Mouse (Mus musculus): ENCODE measurements at regions not wholly inside any gene's neighbourhood (a gene's known extent, or its start where the extent isn't known, plus 50 kb on each side); places are given as distances from the start of the nearest gene placed in this dataset.
A peak's percentile ranks its signal among the peaks of the same experiment; 100 is the strongest.
"Not testable (repeated sequence)": the region's sequence is repeated elsewhere in the genome, so short reads cannot be mapped to it uniquely, and the experiment has no call there.

DNA sequence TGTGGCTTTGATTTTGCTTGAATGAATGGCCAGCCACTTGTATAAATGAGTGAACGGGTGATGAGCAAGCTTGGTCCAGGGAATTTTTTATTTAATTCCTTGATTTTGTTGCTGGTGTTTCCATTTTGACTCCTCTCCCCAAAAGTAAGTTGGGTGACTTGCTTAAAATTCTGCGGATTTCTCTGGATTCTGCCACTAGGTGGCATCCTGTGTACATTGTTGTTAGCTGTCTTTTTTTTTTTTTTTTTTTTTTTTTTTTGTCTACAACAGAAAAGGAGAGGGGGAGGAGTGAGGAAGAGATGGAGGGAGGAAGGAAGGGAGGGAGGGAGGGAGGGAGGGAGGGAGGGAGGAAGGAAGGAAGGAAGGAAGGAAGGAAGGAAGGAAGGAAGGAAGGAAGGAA, 91.5 kb upstream of the Zfp746 start:
- DNase-seq, result peak; percentile 36 to 67
- intact Hi-C loops (cut with DNase I), result loop anchor here (2.0 to 10.0 kb wide), 4 partner anchors 219 to 594 kb away; partner anchors contain the start of genes Atp6v0e2, Gimap3 and Krba1

DNA sequence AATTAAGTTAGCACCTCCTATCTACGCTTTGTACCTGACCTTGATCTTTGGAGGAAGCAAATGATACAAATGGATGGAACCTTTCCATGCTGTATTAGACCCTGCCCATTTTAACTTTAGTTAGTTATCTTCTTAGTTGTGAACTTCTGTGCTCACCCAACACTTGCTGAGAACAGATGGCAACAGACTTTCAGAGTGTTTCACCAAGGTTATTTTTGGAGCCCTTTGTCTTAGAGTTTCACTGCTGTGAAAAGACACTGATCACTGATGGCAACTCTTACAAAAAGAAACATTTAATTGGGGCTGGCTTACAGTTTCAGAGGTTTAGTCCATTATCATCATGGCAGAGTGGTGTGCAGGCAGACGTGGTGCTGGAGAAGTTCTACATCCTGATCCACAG, 88.8 kb upstream of the Zfp746 start:
- intact Hi-C loops (cut with DNase I), result loop anchor here (5.0 to 10.0 kb wide), 3 partner anchors 222 to 597 kb away; partner anchors contain the start of genes Atp6v0e2, Gimap3 and Krba1

DNA sequence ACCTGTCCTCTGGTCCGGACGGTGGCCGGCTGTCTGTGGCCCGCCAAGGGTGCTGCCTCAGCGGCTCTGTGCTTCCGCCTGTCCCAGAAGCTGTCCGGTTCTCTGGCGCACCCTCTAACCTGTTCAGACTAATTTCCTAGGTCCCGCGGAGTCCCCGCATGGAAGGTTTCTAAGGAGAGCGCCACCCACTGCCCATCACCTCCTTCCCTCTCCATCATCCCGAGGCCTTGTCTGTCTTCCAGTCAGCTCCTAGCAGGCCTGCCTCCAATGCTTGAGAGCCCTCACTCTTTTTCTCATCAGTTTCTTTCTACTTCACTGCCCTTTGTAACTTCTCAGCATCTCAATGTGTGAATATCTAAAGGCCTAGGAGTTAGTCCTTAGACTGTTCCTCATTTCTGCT, 86.4 kb upstream of the Zfp746 start:
- DNase-seq, result not testable (repeated sequence)
- intact Hi-C loops (cut with DNase I), result loop anchor here (10.0 kb wide), 1 partner anchor 362 kb away; the partner anchor contains the start of gene Atp6v0e2

More for the DNA sequence above, 88.8 kb upstream of the Zfp746 start:
- DNase-seq, result no peak

DNA sequence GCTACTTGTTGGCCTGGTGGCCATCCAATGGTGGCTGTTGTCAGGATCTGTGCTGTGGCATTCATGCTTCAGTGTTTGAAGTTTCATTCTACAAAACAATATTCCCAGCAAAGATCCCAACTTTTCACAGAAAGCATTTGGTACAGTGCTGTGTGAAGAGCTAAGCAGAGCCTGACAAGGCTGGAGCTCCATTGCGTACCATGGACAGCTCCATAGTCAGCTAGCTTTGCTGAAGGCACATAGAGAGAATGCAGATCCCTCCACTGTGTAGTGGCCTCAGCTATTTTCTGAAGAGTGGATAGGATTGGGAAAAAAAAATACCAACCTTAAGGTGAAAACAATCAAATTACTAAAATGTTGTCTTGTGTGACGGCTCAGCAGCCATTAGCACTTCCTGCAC, 50.5 kb upstream of the Zfp746 start:
- intact Hi-C loops (cut with DNase I), result no loop called here
- peak; percentile 9 to 53 for DNase-seq

Measured in heart, postnatal 14 days (tissue).